Mouse (Mus musculus) neural tube, embryonic 13.5 days (tissue): Measurements from ENCODE around the gene Ntng1. TPM values are rescaled to one million over a fixed set of nuclear protein-coding genes. Genes with fewer than 3 reads are reported as not detected.
A peak's percentile ranks its signal among the peaks of the same experiment; 100 is the strongest.

ENCODE experiments used
- ATAC-seq: fragments of 200-750 bp; cut with Nextera tagmentation; 2 replicates; pipeline ENCODE4 v1.8.0; 2017; ENCODE audit warnings: low read depth, mild to moderate bottlenecking, moderate TSS enrichment, moderate library complexity
- H3K27ac ChIP-seq: fragments of 300-500 bp; sonication (generic); replicated peaks from 2 replicates; pipeline ENCODE4 v1.5.1; 2015; ENCODE audit warnings: moderate library complexity, mild to moderate bottlenecking, inconsistent platforms
- H3K27me3 ChIP-seq: fragments of 300-500 bp; sonication (generic); 2 replicates; pipeline ENCODE4 v1.6.1; 2015; ENCODE audit warnings: mild to moderate bottlenecking, inconsistent platforms
- H3K36me3 ChIP-seq: fragments of 300-500 bp; sonication (generic); 2 replicates; pipeline ENCODE4 v1.6.1; 2015; ENCODE audit warnings: mild to moderate bottlenecking, inconsistent platforms
- H3K4me1 ChIP-seq: fragments of 300-500 bp; sonication (generic); replicated peaks from 2 replicates; pipeline ENCODE4 v1.6.1; 2015; ENCODE audit warnings: inconsistent platforms
- H3K4me2 ChIP-seq: fragments of 300-500 bp; sonication (generic); 2 replicates; pipeline ENCODE4 v1.6.1; 2015; ENCODE audit warnings: inconsistent platforms, mild to moderate bottlenecking, moderate library complexity
- H3K4me3 ChIP-seq: fragments of 300-500 bp; sonication (generic); 2 replicates; pipeline ENCODE4 v1.5.1; 2015; ENCODE audit warnings: mild to moderate bottlenecking, inconsistent platforms
- H3K9ac ChIP-seq: fragments of 300-500 bp; sonication (generic); 2 replicates; pipeline ENCODE4 v1.6.1; 2015; ENCODE audit warnings: moderate library complexity, mild to moderate bottlenecking, inconsistent platforms
- H3K9me3 ChIP-seq: fragments of 300-500 bp; sonication (generic); 2 replicates; pipeline ENCODE4 v1.6.1; 2016; ENCODE audit warnings: inconsistent platforms
- WGBS: fragments of 180-500 bp; shearing (Covaris S2); methylation state at CpG from one replicate; pipeline ENCODE4 v1.1.7; 2015; 5-methylcytosine and 5-hydroxymethylcytosine counted together
- polyA plus RNA-seq: library from polyadenylated mRNA; unstranded; fragments of >200 nt; fragmentation: Nextera tagmentation; extraction: Ambion mirVana; gene quantifications from 2 replicates; pipeline ENCODE4 v1.2.1, GENCODE M21; 2015

The Ntng1 gene
- polyA plus RNA-seq, 1 experiment from 2014 or later = 15.6 TPM

DNA sequence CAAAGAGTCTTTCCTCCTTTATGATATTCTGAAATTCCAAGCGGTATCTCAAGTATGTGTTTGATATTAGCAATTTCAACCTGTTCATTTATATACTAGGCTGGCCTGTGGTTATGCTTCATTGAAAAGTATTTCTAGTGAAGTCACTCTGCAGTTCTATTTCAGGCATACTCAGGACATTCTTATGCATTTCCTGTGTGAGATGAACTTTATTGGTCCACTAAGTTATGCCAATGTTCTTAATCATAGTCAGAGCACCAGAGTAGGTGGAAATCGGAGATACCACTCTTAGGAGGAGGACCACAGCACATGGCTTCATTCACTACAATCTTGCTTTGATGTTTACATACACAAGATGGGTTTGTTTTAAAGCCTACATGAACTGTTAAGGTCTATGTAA is 99.6 kb downstream of the Ntng1 start:
- Histone ChIP-seq H3K9ac (no peak overlapping the region), H3K4me2 (no peak overlapping the region), H3K36me3 (no peaks in the 10 kb centered on the region), H3K27me3 (no peaks in the 10 kb centered on the region), H3K4me1 (no peaks in the 10 kb centered on the region), H3K4me3 (no peak overlapping the region), H3K9me3 (no peaks in the 10 kb centered on the region), H3K27ac (no peak overlapping the region)
- no peak for ATAC-seq
- 94% methylated on average over 2 of the region's 2 CpGs for WGBS

DNA sequence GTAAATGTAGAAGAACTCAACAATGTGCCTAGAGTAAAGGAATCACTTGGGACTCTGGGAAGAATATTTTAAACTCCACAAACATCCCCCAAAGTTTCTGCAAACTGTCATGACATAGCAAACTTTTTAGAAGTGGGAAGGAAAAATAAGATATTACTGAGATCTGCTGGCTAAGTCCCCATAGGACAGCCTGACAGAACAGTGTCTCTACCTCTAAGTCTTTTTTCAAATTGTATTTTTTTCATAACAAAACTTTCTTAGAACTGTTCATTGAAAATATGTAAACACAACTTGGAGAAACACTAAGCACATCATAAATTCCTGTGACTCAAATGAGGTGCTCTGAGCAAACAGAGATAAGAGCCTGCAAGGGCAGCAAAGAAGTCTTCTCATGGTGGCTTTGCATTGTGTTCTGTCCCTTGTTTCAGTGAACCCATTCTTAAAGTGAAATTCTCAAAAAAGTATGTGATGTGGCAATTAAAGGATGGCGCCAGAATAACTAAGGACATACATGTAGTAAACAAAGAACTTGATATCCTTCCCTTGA is 100.1 kb downstream of the Ntng1 start:
- no peak for ATAC-seq
- H3K27me3 ChIP-seq = no peaks in the 10 kb centered on the region
- H3K27ac ChIP-seq = no peak overlapping the region
- no peak overlapping the region for H3K4me3 ChIP-seq
- H3K36me3 ChIP-seq = no peaks in the 10 kb centered on the region
- H3K4me1 ChIP-seq = no peaks in the 10 kb centered on the region
- H3K4me2 ChIP-seq = no peak overlapping the region
- WGBS = 86% methylated on average over 1 of the region's 1 CpGs
- no peak overlapping the region for H3K9ac ChIP-seq
- H3K9me3 ChIP-seq = no peaks in the 10 kb centered on the region

GRCm38 (mm10) chr3:110022783-110023599 is 120.8 kb downstream of the Ntng1 start:
- Histone ChIP-seq H3K9me3 (no peaks in the 10 kb centered on the region), H3K36me3 (no peaks in the 10 kb centered on the region), H3K27ac (no peak overlapping the region), H3K27me3 (no peaks in the 10 kb centered on the region), H3K9ac (no peak overlapping the region), H3K4me2 (no peak overlapping the region), H3K4me3 (no peak overlapping the region), H3K4me1 (peaks cover 6% of the 10 kb centered on the region; the same call in 1 of the 2 replicates)
- WGBS = 51% methylated on average over 18 of the region's 18 CpGs
- no peak; the same call in 1 of the 2 replicates for ATAC-seq

GRCm38 (mm10) chr3:110010870-110011626 is 132.8 kb downstream of the Ntng1 start:
- H3K36me3 ChIP-seq = no peaks in the 10 kb centered on the region
- ATAC-seq = no peak
- no peaks in the 10 kb centered on the region for H3K27me3 ChIP-seq
- 73% methylated on average over 14 of the region's 14 CpGs for WGBS
- H3K4me3 ChIP-seq = no peak overlapping the region
- H3K4me1 ChIP-seq = no peaks in the 10 kb centered on the region
- no peak overlapping the region for H3K4me2 ChIP-seq
- H3K9me3 ChIP-seq = no peaks in the 10 kb centered on the region
- H3K9ac ChIP-seq = no peak overlapping the region
- H3K27ac ChIP-seq = no peak overlapping the region

DNA sequence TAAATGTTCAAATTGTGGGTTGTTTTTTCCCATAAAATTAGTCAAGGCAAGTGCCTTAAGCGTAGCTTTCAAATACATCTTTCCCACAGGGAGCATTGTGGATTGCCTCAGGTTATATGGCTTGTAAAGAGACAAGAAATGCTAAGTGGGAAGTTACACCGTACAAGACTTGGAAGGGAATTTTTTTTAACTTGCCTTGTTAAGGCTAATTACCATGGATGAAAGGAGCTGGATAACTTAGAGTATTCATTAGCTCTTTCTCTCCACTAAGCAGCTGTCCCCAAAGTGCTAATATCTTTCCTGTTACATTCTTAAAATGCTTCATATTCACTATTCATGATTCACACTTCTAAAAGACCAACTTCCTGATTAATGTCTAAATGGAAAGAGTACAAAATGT is 133.4 kb downstream of the Ntng1 start:
- no peaks in the 10 kb centered on the region for H3K36me3 ChIP-seq
- no peaks in the 10 kb centered on the region for H3K4me1 ChIP-seq
- H3K4me3 ChIP-seq = no peak overlapping the region
- H3K9me3 ChIP-seq = no peaks in the 10 kb centered on the region
- H3K9ac ChIP-seq = no peak overlapping the region
- WGBS = 32% methylated on average over 2 of the region's 2 CpGs
- no peak overlapping the region for H3K4me2 ChIP-seq
- H3K27ac ChIP-seq = no peak overlapping the region
- ATAC-seq = no peak
- no peaks in the 10 kb centered on the region for H3K27me3 ChIP-seq

- no peaks in the 10 kb centered on the region for H3K9me3 ChIP-seq
- no peak overlapping the region for H3K4me2 ChIP-seq
- H3K36me3 ChIP-seq = no peaks in the 10 kb centered on the region
- no peak overlapping the region for H3K9ac ChIP-seq
- 23% methylated on average over 5 of the region's 5 CpGs for WGBS
- peaks cover 7% of the 10 kb centered on the region for H3K4me1 ChIP-seq
- H3K4me3 ChIP-seq = no peak overlapping the region
- no peaks in the 10 kb centered on the region for H3K27me3 ChIP-seq
- no peak for ATAC-seq
- no peak overlapping the region for H3K27ac ChIP-seq
Measured at GRCm38 (mm10) chr3:110000349-110000748, 143.5 kb downstream of the Ntng1 start.

- no peak overlapping the region for H3K4me3 ChIP-seq
- H3K4me1 ChIP-seq = peaks cover 14% of the 10 kb centered on the region
- no peaks in the 10 kb centered on the region for H3K27me3 ChIP-seq
- WGBS = 49% methylated on average over 4 of the region's 4 CpGs
- no peak for ATAC-seq
- H3K9ac ChIP-seq = no peak overlapping the region
- H3K4me2 ChIP-seq = no peak overlapping the region
- H3K36me3 ChIP-seq = no peaks in the 10 kb centered on the region
- no peak overlapping the region for H3K27ac ChIP-seq
- no peaks in the 10 kb centered on the region for H3K9me3 ChIP-seq
Measured at GRCm38 (mm10) chr3:109995663-109996024, 148.2 kb downstream of the Ntng1 start.

- Histone ChIP-seq H3K27me3 (no peaks in the 10 kb centered on the region), H3K27ac (peak overlapping the region; percentile 62; the same call in 1 of the 2 replicates), H3K4me3 (no peak overlapping the region), H3K9ac (no peak overlapping the region), H3K4me1 (peaks cover 14% of the 10 kb centered on the region), H3K4me2 (peak overlapping the region; percentile 20), H3K36me3 (no peaks in the 10 kb centered on the region), H3K9me3 (no peaks in the 10 kb centered on the region)
- ATAC-seq = peak; percentile 79
- 14% methylated on average over 6 of the region's 6 CpGs for WGBS
Measured at GRCm38 (mm10) chr3:109994978-109995662, 148.7 kb downstream of the Ntng1 start.

DNA sequence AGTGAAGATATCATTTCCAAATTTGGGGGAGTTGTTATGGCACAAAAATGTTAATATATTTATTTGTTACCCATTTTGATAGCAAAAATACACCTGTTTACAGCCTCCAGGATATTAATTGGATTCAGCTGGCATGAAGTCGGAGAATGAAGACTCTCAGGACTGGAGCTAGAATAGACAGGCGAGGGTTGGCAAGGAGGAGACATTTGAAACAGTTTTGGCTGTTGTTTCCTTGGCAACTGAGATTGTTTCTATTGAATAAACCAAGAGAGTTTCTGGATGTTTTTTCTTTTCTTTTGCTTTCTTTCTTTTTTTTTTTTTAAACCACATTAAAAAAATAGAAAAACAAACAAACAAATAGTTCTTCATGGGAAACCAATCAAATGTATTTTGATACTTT is 159.7 kb downstream of the Ntng1 start:
- Histone ChIP-seq H3K36me3 (no peaks in the 10 kb centered on the region), H3K4me1 (no peaks in the 10 kb centered on the region), H3K9ac (no peak overlapping the region), H3K27ac (no peak overlapping the region), H3K4me3 (no peak overlapping the region), H3K4me2 (no peak overlapping the region), H3K27me3 (no peaks in the 10 kb centered on the region), H3K9me3 (no peaks in the 10 kb centered on the region)
- ATAC-seq = no peak
- WGBS = 78% methylated on average over 2 of the region's 2 CpGs

- no peak for ATAC-seq
- Histone ChIP-seq H3K9ac (no peak overlapping the region), H3K9me3 (no peaks in the 10 kb centered on the region)
Measured at GRCm38 (mm10) chr3:109977614-109978013, 166.2 kb downstream of the Ntng1 start.

GRCm38 (mm10) chr3:109975106-109975505 is 168.7 kb downstream of the Ntng1 start:
- no peak overlapping the region for H3K27ac ChIP-seq
- WGBS = 79% methylated on average over 4 of the region's 4 CpGs
- no peaks in the 10 kb centered on the region for H3K27me3 ChIP-seq
- H3K4me2 ChIP-seq = no peak overlapping the region
- H3K4me3 ChIP-seq = no peak overlapping the region
- no peaks in the 10 kb centered on the region for H3K36me3 ChIP-seq
- H3K4me1 ChIP-seq = no peaks in the 10 kb centered on the region
- ATAC-seq = no peak
- H3K9ac ChIP-seq = no peak overlapping the region
- no peaks in the 10 kb centered on the region for H3K9me3 ChIP-seq

More at GRCm38 (mm10) chr3:109977614-109978013, 166.2 kb downstream of the Ntng1 start:
- H3K27ac ChIP-seq = no peak overlapping the region
- H3K4me2 ChIP-seq = no peak overlapping the region
- no peaks in the 10 kb centered on the region for H3K36me3 ChIP-seq
- H3K4me1 ChIP-seq = no peaks in the 10 kb centered on the region
- no peaks in the 10 kb centered on the region for H3K27me3 ChIP-seq
- WGBS = 57% methylated on average over 2 of the region's 2 CpGs
- no peak overlapping the region for H3K4me3 ChIP-seq

GRCm38 (mm10) chr3:109971465-109971864 is 172.3 kb downstream of the Ntng1 start:
- Histone ChIP-seq H3K4me3 (no peak overlapping the region), H3K27ac (no peak overlapping the region), H3K9me3 (no peaks in the 10 kb centered on the region), H3K27me3 (no peaks in the 10 kb centered on the region), H3K9ac (no peak overlapping the region), H3K4me2 (no peak overlapping the region), H3K36me3 (no peaks in the 10 kb centered on the region), H3K4me1 (no peaks in the 10 kb centered on the region)
- no peak for ATAC-seq
- WGBS = 72% methylated on average over 1 of the region's 1 CpGs
